Comparison of ENCODE assay signal across 8 mouse cellular contexts in the genomic region with DNA sequence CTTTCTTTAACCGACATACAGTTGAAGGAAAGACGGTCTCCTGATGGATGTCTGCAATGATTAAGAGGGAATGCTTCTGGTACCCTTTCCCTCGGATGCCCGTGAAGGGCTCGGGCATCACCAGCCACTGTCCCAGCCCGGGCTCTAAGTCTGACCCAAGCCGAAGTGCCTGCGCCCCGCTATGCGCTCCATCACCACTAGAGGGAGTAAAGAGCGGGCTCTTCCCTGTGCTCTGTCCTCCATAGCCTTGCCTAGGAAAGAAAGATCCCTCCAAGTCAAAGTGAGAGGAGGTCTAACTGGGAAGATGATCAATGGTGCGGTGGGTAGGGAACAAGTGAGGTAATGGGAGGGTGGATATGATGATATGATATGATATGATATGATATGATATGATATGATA. TPM values are rescaled to one million over a fixed set of nuclear protein-coding genes. Genes with fewer than 3 reads are reported as not detected.
DNase-seq lines count a peak whose midpoint lies in the region; ATAC-seq and TF ChIP-seq lines count a peak whose summit lies in the region.

No protein-coding gene starts in this region.

- DNase-seq in A20 (ENCODE audit: low read depth, low spot score) (peak; percentile 48), ZHBTc4 (ENCODE audit: low read depth, low spot score) (peak; percentile 84)
- DNase-seq in embryo, embryonic 10 days (ENCODE audit: low spot score): peak; percentile 77
- DNase-seq in gastrocnemius, postnatal 36 days: peak; percentile 31 to 37
- peak; percentile 70 for DNase-seq in kidney, adult 18-20 months
- peak; percentile 59 for DNase-seq in limb, embryonic 14.5 days (ENCODE audit: low spot score)
- peak; percentile 66 for DNase-seq in naive thymus-derived CD4-positive, alpha-beta T cell, adult 2 months (ENCODE audit: low read depth)

- no peaks in the 10 kb centered on the region for H3K4me1 ChIP-seq in limb, embryonic 14.5 days (ENCODE audit: control insufficient read depth, insufficient read depth, low read length)
- H3K4me1 ChIP-seq in testis, adult 2 months (ENCODE audit: control insufficient read depth, insufficient read depth, low read length): no peaks in the 10 kb centered on the region

- no peaks in the 10 kb centered on the region for H3K27me3 ChIP-seq in limb, embryonic 14.5 days (ENCODE audit: control insufficient read depth, insufficient read depth, low read length)
- H3K27me3 ChIP-seq in testis, adult 2 months (ENCODE audit: control insufficient read depth, insufficient read depth, low read length): no peaks in the 10 kb centered on the region

- no peak overlapping the region for H3K4me3 ChIP-seq in limb, embryonic 14.5 days (replicated peaks; ENCODE audit: low read length)
- no peak overlapping the region for H3K4me3 ChIP-seq in testis, adult 2 months (ENCODE audit: control insufficient read depth, low read depth, low read length)

- no peaks in the 10 kb centered on the region for H3K36me3 ChIP-seq in limb, embryonic 14.5 days (ENCODE audit: control insufficient read depth, insufficient read depth, low read length)
- no peaks in the 10 kb centered on the region for H3K36me3 ChIP-seq in testis, adult 2 months (ENCODE audit: control insufficient read depth, insufficient read depth, low read length)

- no peaks in the 10 kb centered on the region for H3K9me3 ChIP-seq in limb, embryonic 14.5 days (ENCODE audit: control insufficient read depth, low read length)

- no peak for TF ChIP-seq POLR2A in limb, embryonic 14.5 days (IDR thresholded peaks at IDR 0.05; ENCODE audit: borderline replicate concordance, extremely low read depth, insufficient read depth, insufficient read length)
- TF ChIP-seq POLR2A in testis, adult 2 months (IDR thresholded peaks at IDR 0.05; ENCODE audit: control insufficient read depth, low read depth, low read length): no peak

- intact Hi-C loops in gastrocnemius, postnatal 36 days (cut with DNase I): loop anchor here (10.0 kb wide), 1 partner anchor 129 kb away; no protein-coding TSS in a partner anchor

- ATAC-seq in limb, embryonic 14.5 days (ENCODE audit: low FRiP score, low read depth): peak; percentile 60; the same call in 1 of the 2 replicates

- 4% methylated on average over 12 of the region's 12 CpGs for WGBS in limb, embryonic 14.5 days

- no peak overlapping the region for H3K4me2 ChIP-seq in limb, embryonic 14.5 days (replicated peaks; ENCODE audit: low read depth, low read length, severe bottlenecking)

- H3K27ac ChIP-seq in limb, embryonic 14.5 days (replicated peaks; ENCODE audit: low read depth, low read length): no peak overlapping the region
- H3K27ac ChIP-seq in testis, adult 2 months (ENCODE audit: control insufficient read depth, insufficient read depth, low read depth, low read length): no peak overlapping the region

- H3K9ac ChIP-seq in limb, embryonic 14.5 days (ENCODE audit: low read depth, low read length, severe bottlenecking): no peak overlapping the region

- TF ChIP-seq CTCF in testis, adult 2 months (IDR thresholded peaks at IDR 0.05; ENCODE audit: control insufficient read depth, insufficient read depth, insufficient replicate concordance, low read depth, low read length): peak; percentile 92

RNA-seq across cellular contexts. Expression of gene Vsx2, which starts 23.5 kb away (rescaled TPM):
- total RNA-seq in gastrocnemius, postnatal 36 days (2021): not detected
- polyA plus RNA-seq in limb, embryonic 14.5 days (2012; rRNA removed): 0.47 and 0.65 TPM in 2 replicates
- 0.22 and 0.29 TPM in 2 replicates for polyA plus RNA-seq in limb, embryonic 14.5 days (2014; fragmentation: Nextera tagmentation; extraction: Ambion mirVana)
- 0.02 TPM in 1 of 2 replicates, not detected in the other for polyA plus RNA-seq in testis, adult 2 months (2012; rRNA removed)

Comparison
In these comparisons a context has a peak if more than half of its experiments do, and no peak if none do; other contexts are left out.
1. DNase-seq: peak in every context shown above with its lines; median percentile 84 in ZHBTc4; 77 in embryo, embryonic 10 days; 70 in kidney, adult 18-20 months; 66 in naive thymus-derived CD4-positive, alpha-beta T cell, adult 2 months; 59 in limb, embryonic 14.5 days; 48 in A20; 34 in gastrocnemius, postnatal 36 days.